Mouse (Mus musculus) cerebellum, adult 18-20 months (tissue): ENCODE results near the gene Metap1.

Experiments
- DNase-seq, 2 experiments: peaks; one replicate each; pipeline ENCODE4 v3.0.0; 2021

Metap1 gene

GRCm38 (mm10) chr3:138489327-138490033 is at the start of gene Metap1:
Gene Metap1 (minus strand): TSS chr3:138489515.
- peak; percentile 95 to 98 for DNase-seq

- DNase-seq = no peak
Measured at GRCm38 (mm10) chr3:138536031-138536430, 46.7 kb upstream of the Metap1 start.

GRCm38 (mm10) chr3:138532764-138533163 is 43.4 kb upstream of the Metap1 start:
- DNase-seq = no peak

DNA sequence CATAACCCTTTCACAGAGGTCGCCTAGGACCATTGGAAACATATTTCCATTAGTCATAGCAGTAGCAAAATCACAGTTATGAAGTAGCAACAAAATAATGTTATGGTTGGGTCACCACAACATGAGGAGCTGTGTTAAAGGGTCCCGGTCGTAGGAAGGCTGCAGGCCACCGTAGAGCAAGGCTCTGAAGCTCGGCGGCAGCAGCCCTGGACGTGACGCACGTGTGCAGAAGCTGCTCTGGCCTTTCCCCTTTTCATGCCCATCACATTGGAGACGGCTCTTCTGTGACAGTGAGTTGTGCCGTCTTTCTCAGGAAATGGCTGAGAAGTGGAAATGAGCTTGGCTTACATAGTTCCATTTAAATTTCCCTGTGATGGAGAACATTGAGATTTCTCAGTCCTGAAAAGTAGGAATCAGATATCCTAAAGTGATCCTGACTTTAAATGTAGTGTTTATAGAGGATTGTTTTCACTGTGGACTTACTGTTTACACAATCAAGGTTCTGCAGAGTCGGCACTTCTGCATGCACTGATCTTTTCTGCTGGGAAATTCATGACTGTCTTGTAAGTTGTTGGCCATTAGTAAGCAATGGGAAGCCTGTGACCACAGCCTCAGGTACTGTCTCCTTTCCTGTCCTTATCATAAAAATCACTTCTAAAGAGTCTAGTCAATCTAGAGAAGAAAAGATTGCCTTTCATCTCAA is 42.3 kb upstream of the Metap1 start:
- DNase-seq = no peak

GRCm38 (mm10) chr3:138530578-138531478 is 41.5 kb upstream of the Metap1 start:
- no peak for DNase-seq

DNA sequence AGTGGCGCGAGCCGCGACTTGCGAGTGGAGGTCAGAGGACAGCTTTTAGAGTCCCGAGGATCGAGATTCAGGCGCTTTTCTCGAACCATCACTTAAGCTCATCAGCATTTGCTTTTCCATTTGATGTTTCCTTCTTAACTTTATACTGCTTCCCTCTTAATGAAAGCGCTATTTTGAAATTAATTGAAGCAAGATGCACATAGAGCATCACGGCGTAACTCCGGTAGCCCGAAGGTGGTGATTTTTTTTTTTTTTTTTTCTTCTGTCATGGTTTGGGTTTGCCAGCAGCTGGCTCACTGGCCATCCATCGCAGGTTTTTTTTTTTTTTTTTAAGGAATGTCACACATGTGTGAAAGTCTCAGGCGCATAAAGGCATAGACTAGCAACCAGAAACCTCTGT is 39.0 kb upstream of the Metap1 start:
- DNase-seq = no peak

DNA sequence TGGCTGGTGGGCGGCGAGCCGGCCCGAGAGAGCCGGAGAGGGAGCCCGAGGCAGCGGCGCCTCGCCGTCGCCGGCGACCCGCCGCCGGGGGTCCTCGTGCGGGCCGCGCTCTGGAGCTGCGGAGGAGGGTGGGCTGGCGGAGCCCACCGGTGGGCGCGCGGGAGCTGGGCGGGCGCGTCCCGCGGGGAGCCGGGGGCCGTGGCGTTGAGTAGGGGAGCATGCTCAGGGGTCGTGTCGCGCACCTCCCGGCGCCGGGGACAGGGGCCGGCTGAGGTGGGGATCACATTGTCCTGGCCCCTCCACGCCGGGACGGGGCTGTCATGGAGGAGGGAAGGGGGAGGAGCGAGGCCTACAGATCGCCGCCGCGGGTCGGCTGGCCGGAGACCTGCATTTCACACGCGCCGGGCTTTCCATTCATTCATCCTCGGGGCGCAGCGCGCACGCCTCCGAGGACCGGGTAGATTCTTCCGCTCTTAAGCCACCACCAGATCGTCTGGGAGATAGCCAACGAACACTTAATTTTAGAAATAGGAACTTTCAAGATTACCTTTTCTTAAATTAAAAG is 38.4 kb upstream of the Metap1 start:
- peak; percentile 73 to 74 for DNase-seq

GRCm38 (mm10) chr3:138526916-138527666 is 37.8 kb upstream of the Metap1 start:
- DNase-seq = peak; percentile 95 to 98

GRCm38 (mm10) chr3:138526073-138526915 is 37.0 kb upstream of the Metap1 start, which contains the start of gene Eif4e:
Gene Eif4e (plus strand): TSS chr3:138526179.
- DNase-seq = peak in 1 of 2 experiments; percentile 35

GRCm38 (mm10) chr3:138525494-138525893 is 36.2 kb upstream of the Metap1 start:
- no peak for DNase-seq

GRCm38 (mm10) chr3:138523956-138524355 is 34.6 kb upstream of the Metap1 start:
- DNase-seq = no peak

- no peak for DNase-seq
Measured at GRCm38 (mm10) chr3:138519218-138519617, 29.9 kb upstream of the Metap1 start.

DNA sequence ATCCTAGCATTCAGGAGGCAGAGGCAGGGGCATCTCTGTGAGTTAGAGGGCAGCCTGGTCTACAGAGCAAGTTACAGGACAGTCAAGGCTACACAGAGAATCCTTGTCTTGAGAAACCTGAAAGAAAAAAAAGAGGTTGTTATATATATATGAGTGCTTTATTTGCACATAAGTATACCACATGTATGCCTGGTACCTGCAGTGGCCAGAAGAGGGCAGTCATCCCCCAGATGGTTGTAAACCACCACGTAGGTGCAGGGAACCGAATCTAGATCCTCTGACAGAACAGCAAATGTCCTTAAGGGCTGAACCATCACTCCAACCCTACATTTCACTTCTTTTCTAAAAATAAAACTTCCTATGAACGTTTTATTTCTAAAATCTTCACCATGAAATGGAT is 28.6 kb upstream of the Metap1 start:
- no peak for DNase-seq

GRCm38 (mm10) chr3:138515656-138516370 is 26.5 kb upstream of the Metap1 start:
- DNase-seq = no peak

DNA sequence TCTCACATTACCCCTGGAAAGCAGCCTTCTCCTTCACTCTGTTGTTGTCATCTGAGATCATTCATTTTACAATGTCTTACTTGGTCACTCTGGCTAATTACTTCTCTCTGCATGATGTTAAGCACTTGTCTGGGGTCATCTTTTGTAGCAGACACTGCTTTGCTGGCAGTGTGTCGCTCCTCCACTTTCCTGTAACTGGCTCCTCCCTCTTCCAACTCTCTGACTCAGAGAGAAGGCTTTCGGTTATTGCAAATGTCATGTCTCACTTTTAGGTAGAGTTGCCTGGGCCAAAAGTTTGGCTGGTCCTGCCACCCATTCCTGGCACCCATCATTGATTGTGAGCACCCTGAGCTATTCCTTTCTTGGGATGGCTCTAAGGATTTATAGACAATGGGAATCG is 25.4 kb upstream of the Metap1 start:
- DNase-seq = no peak

GRCm38 (mm10) chr3:138513243-138513642 is 23.9 kb upstream of the Metap1 start:
- DNase-seq = no peak

DNA sequence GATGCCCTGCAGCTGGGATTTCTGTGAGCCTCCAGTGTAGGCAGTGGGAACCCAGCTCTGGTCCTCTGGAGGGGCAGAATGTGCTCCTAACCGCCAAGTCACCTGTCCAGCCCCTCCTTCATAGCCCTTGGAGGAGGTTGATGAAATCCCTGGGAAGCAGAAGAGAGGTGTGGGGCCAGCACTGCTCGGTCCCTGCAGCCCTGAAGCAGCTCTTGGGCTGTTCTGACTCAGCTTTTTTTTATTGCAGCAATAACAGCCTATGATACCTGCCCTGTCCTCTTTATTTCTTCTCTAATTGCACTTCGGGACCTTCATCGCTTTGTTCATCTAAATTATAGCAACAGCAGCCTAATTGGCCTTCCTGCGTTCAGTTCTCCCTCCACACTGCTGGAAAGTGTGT is 21.2 kb upstream of the Metap1 start:
- no peak for DNase-seq

DNA sequence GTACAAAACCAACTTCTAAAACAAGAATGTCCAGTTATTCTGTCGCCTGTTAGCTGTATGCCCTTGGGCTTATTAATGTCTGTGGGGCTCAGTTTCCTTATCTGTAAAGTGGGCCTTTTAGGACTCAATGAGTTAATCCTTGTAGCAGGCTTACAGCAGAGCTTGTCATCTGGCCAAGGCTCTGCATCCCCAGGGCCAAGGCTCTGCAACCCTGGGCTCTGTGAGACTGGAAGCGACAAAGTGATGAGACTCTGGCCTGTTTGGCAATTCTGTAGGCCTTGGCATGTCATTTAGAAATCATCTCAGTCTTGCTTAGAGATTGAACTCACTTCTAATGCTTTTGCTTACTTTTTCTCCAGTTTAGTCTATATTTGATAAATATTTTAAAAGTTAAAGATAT is 20.3 kb upstream of the Metap1 start:
- DNase-seq = no peak

DNA sequence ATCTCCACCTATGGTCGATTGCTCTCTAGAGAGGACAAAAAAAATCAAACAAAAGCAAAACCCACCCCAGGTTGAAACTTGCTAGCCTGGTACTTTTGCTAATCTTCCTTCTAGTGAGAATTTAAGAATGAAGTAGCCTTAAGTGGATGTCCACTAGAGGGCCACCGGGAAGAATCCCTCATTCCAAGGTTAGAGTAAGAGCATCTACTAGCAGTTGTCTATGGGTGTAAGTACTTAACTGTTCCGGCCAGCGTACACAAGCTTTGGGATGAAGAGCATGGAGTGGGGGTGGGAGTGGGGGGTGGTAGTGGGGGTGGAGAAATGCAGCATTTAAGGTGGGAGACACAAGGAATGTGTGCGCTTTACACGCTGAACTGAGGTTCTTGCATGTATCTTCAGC is 17.4 kb upstream of the Metap1 start:
- DNase-seq = peak; percentile 48 to 49

- no peak for DNase-seq
Measured at GRCm38 (mm10) chr3:138503754-138504153, 14.4 kb upstream of the Metap1 start.
